Mouse (Mus musculus): ENCODE measurements around the gene Amd1. TPM values are rescaled to one million over a fixed set of nuclear protein-coding genes. Genes with fewer than 3 reads are reported as not detected.

Gene Amd1
- total RNA-seq (2022): 10 to 100 TPM; 74.1 to 90.6 (median 79.2) TPM

DNA sequence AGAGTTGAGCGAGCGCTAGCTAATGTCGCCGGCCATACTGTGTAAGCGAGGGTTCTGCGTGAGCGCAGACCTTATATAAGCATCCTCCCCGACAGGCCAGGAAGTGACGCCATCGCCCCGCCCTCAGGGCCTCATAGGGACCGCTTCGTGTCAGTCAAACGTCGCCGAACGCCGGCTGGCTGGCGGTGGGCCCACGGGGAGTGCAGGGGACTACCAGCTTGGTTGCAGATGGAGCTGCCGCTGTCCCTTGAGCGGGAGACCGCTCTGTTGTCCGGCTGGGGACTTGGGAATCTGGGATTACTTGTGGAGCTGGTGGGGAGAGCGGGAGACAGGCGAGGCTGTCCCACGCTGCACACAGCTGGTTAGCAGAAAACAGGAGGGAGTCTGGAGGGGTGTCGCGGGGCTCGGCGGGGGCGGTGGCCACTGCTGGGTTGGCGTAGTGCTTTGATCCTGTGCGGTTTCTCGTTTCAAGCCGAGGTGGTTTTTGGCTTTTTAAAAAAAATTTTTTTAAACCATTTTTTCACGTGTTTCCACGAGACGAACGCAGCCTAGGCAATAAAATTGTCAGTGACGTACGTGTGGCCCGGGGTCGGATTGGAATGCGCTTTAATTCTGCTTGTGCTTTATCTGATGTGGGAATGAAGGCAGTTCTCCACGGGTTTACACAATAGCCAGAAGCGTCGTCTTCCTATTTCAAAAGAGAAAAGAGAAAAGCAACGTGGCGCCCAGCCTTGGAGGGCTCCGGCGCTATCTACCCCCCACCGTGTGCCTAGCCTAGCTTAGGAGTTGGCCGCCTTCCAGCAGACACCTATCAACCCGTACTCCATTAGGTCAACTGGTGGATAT, at the start of gene Amd1:
Gene Amd1, minus strand, starts transcription at position 47 of the 846 bp plus-strand sequence.
- DNase-seq (ENCODE audit: low spot score in 2 of 2): peak; percentile 99

DNA sequence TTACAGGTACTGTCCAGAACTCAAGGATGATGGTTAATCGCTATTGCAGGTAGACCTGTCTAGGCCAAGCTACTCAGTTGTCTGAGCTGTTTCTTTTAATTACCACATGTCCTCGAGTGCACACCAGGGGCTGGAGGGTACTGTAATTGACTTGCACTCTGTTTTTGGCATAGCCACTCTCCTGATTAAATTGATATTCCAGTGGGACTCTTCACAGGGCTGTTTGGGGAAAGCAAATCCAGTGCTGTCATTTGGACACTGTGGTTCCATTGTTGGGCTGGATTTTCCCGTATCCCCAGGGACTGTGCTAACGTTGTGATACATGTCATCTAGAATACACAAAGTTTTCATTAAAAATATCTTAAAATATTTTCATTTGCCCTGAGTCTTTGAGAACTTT, 49.2 kb upstream of the Amd1 start:
- DNase-seq (ENCODE audit: low spot score in 2 of 2): no peak

DNA sequence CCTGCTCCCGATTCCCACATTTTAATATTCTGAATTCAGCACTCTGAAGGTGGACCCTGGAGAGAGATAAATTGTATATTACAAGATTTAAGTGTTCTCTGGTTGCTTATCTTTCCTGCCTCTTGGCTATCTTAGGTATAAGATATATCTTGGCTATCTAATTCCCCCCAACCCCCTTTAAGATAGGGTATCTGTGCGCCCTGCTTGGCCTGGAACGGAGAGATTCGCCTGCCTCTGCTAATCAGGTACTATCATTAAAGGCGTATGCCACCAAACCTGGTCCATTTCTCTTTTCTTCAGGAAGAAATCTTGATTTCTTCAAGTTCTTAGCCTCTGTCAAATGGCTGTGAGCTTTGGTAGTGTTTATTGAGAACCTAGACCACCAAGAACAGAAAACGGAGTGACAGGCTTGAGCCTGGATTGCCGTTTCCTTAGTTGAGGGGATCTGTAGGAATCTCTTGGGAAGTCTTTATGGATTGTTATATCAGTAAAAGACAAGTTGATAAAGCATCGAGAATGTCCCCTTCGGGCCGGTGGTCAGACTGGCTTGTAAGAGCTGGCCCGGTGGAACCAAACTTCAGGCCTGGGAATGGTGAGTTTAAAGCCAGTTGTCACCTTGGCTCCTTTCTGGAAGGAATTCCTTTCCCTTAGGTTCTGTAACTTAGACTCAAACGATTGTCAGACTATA, 48.4 kb upstream of the Amd1 start:
- no peak for DNase-seq (ENCODE audit: low spot score in 2 of 2)

DNA sequence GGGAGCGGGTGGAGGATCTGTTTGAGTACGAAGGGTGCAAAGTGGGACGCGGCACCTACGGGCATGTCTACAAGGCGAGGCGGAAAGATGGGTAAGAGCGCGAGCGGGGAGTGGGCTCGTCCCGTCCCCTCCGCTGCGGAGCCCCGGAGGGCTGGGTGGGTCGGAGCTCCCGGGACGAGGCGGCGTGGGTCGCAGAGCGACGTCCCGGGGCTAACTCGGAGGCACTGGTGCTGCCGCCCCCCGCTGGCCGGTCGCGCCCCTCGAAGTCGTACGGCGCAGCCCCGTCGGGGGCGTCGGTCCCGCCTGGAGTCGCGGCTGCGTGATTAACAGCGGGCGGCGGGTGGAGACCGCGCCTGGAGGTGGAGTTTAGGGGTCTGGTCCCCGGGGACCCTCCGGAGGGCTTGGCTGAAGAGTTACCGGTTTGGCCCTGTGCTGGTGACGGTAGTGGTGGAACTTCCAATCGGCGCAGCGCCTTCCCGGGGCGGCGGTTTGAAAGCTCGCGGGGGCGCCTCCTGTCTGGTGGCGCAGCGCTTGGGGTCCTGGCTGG, 47.7 kb upstream of the Amd1 start:
- DNase-seq (ENCODE audit: low spot score in 2 of 2): peak; percentile 28 to 32

DNA sequence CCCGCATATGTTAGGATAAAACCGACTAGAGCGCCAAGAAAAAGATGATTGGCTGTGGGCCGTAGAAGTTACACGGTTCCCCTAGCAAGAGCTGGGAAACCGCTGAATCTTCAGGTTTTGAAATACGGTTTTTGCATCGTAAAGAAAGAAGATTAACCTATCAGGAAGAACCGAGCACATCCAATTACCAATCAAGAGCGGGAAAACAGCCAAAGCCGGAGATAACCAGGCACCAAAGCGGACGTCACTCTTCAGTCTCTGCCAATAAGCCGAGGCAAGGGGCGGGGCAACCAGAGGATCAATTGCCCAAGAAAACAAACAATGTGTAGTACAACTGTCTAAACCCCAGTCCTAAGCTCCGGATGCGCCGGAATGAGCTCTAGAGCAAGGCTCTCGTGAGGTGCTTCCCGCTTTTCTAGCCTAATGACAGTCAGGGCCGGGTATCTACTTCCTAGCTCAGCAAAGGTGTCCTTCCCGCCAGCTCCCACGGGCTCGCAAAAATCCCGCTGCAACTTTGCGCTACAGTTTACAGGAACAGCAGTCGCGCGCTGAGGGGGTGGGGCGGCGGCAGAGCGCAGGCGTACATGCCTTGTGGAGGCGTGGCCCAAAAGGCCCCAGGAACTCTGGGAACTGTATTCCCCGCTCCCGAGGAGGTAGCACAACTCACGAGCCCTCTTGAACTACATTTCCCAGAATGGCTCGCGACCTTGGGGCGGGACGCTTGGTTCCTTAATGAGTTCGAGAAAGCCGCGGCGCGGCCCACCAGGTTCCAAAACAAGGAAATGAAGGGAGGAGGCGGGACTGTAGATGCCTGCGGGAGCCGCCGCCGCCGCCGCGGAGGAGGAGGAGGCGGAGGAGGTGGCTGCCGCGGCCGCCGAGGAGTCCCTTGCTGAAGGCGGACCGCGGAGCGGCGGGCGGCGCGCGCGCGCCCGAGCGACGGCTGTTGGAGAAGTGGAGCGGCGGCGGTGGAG, 46.9 kb upstream of the Amd1 start:
- peak; percentile 93 to 98 for DNase-seq (ENCODE audit: low spot score in 2 of 2)

DNA sequence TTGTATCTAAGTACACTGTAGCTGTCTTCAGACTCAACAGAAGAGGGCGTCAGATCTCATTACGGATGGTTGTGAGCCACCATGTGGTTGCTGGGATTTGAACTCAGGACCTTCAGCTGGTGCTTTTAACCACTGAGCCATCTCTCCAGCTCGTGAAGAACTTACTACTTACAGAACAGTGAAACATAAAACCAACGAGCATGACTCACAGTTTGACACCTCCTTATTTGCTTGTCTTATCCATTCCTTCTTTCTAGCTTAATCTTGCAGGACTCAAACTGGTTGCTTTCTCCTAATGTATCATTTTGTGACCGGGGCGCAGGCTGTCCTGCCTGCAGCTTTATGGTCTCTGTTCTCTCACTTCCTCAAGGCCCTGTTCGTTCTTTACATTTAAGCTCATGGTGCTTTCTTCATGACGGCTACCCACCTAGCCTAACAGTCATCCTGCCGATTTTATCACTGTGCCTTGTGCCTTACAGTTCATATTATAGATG, 45.5 kb upstream of the Amd1 start:
- no peak for DNase-seq (ENCODE audit: low spot score in 2 of 2)

DNA sequence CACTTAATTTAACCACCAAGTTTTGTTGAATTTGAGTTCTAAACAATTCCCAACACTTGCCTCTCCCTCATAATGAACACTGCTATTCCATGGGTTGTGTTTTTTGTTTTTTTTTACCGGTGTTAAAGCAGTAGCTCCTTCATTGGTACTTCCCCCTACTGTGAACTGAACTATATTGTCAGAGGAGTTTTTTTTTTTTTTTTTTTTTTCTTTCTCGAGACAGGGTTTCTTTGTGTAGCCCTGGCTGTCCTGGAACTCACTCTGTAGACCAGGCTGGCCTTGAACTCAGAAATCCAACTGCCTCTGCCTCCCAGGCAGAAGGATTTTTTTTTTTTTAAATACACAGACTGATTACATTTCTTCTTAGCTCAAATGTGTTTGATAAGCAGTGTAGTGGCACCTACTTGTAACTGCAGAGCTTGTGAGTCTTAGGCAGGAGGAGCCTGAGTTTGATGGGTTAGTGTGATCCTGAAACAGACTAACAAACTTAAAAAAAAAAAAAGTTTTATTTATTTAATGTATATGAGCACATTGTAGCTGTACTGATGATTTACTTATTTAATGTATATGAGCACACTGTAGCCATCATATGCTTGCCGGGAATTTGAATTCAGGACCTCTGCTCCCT, 44.9 kb upstream of the Amd1 start:
- no peak for DNase-seq (ENCODE audit: low spot score in 2 of 2)

DNA sequence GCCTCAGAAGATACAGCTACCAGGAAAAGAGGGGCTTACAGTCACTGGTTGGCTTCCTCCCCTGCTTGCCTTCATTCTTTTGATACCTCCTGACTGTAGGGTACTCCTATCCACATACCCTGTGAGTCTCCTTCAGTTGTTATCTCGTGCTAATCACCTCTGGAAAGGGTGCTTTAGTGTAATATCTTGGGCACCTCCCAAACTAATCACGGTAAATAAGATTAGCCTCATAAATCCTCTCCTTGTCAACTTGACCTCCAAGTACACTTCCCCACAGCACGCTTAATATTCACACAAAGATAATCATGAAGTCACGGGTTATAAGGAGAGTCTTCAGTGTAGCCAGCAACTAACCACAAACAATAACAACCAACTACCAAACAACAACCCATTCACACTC, 40.0 kb upstream of the Amd1 start:
- DNase-seq (ENCODE audit: low spot score in 2 of 2): no peak

DNA sequence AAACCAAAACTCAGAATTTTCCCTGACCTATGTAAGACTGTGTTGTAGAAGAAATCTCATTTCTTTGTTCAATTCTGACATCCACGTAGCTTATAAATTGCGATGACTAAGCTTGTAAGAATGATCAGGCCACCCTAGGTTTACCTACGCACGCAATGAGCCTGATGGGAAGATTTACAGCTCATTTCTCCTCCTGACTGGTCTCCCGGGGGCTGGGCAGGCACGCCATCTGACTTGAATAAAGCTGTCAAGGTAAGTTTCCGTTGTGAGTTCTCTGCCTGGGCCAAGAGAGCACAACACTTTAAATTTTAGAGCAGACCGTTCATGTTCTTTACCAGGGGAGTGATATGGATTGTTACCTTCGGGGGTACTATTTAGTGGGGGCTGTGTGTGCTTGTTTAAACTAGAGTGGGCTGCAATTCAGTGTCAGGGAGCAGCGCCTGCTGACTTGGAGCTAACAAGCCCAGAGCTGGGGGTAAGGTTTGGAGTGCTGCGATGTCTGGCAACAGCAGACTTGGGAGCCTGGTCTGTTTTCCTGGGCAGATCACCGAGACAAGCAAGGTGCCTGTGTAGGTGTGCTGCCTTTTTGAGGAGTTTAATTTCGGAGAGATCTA, 37.5 kb upstream of the Amd1 start, which contains the start of gene Cdk19:
Gene Cdk19, plus strand, starts transcription at position 214 of the 614 bp plus-strand sequence.
- no peak for DNase-seq (ENCODE audit: low spot score in 2 of 2)

DNA sequence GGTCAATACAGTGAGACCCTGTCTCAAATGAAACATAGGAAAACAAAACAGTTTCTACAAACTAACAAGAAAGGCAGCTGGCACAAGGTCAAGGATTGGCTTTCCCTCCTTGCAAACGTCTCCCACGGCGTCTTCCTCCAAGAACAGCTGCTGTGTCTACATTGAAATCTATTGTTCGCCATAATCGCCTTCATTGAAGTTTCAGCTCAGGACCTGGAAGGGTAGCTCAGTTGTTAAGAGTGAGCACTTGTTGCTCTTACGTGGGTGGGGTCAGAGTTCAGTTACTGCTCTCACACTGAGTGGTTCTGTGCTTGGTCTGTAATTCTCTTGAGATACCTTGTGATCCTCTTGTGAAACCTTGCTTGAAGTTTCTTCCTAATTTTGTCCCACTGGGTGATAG, 30.9 kb upstream of the Amd1 start:
- no peak for DNase-seq (ENCODE audit: low spot score in 2 of 2)

DNA sequence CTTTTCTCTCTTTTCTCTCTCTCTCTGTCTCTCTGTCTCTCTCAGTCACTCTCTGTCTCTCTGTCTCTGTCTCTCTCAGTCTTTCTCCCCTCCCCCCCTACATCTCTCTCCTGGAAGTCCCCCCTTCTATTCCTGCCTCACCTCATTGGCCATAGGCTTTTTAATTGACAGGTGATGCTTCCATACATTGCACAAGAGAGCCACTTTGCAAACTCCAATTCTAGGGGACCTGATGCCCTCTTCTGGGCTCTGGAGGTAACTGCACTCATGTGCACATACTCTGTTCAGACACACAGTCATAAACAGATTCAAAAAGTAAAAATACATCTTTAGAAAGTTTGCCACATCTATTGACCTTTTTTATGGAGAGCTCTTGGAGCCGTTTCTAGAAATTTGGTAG, 28.3 kb upstream of the Amd1 start:
- DNase-seq (ENCODE audit: low spot score in 2 of 2): no peak

DNA sequence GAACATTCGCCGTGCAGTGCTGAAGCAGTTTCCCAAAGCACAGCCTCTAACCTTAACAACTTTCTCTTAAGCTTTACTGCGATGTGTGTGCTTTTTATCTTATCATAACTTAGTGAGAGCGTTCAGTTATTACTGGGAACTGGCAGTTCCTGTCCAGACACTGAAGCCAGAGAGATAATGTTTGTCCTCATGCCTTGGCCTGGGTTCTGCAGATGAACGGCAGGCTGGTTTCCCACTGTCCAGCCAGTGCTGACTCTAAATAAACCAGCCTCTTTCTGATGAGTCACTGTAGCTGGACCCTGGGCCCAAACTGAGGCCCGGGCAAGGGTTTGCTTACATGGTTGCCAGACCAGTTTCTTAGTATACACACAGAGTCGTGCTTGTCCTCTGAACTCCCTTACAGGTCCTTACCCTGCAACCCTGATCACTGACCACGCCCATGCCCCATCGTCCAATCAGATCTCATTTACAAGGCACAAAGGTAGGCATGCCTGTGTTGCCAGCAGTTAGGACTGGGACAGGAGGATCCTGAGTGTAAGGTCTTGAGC, 26.1 kb upstream of the Amd1 start:
- no peak for DNase-seq (ENCODE audit: low spot score in 2 of 2)

DNA sequence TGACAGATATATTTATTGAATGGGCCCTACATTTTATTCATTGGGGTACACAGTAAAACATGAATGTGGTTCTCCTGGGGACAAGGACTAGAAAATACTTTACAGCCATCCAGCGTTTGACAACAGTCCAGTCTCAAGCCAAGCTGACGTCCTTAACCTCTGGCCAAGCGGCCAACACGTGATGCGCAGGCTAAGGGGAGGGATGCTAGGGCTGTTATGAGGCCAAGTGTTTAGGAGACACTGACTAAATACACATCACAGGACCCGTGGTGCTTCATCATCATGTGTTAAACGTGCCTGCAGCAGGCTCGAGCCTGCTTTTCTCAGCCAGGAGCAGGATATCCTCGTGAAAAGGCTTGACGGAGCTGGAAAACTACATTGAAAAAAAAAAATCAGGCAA, 18.3 kb upstream of the Amd1 start:
- no peak for DNase-seq (ENCODE audit: low spot score in 2 of 2)

DNA sequence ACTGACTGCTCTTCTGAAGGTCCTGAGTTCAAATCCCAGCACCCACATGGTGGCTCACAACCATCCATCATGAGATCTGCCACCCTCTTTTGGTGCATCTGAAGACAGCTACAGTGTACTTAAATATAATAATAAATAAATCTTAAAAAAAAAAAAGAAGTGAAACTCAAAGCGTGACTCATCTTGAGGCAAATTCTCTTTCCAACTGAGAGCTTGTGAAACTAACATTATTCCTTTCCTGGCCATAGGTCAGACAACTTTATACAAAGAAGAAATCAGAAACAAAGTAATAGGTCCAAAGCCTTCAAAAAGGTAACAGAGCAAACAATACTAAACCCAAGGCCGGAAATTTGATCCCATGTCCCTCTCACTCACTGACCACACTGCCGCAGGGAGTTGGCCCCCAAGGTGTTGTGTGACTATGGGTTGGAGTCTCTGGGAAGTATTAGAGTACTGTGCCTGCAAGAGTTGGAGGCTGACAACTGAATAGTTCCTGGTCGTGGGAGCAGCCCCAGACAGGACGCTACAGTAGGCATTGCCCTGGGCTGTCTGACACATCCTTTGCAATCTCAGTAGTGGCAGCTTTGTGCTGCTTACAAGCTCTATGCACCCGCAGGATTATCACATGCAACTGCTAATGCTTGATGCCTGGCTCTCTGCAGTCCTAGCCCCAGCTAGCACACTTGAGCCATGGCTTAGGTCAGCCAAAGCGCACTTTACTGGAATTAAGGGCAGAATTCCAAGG, 15.0 kb upstream of the Amd1 start:
- no peak for DNase-seq (ENCODE audit: low spot score in 2 of 2)

DNA sequence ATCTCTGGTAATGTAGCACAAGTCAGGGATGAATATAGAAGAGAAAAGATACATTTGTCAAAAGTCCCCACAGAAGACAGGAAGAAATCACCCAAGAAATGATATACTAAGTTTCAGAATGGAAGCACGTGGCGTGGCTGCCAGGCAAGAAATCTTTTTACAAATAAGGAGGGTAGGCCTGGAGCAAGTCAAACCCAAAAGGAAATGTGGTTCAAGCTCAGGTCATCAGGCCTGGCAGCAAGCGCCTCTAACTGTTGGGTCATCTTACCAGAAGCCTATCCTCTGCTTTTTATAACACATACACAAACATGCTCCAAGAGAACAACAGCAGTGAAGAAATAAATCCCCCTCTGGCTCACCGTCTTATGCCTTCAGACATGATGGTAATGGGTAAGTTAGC, 10.8 kb upstream of the Amd1 start:
- DNase-seq (ENCODE audit: low spot score in 2 of 2): no peak

DNA sequence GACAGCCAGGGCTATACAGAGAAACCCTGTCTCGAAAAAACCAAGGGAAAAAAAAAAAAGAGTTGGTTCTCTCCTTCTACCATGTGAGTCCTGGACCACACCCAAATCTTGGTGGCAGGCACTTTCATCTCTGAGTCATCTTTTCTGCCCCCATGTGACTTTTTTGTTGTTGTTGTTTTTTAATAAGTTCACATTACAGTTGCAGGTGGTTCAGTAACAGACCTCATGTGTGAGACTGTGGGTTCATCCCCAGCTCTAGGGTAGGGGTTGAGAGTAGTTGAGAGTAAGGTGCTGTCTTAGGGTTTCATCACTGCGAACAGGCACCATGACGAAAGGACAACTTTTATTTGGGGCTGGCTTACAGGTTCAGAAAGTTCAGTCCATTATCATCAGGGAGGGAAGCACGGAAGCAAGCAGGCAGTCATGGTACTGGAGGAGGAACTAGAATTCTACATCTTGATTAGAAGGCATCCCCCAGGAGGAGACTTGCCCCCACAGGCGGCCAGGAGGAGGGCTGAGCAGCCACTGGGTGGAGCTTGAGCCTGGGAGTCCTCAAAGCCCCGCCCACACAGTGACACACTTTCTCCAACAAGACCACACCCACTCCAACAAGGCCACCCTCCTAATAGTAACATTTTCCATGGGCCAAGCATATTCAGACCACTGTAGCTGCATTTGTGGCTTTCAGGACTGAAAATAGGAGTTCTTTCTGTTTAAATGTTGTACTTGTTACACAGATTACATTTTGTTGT, 8.1 kb upstream of the Amd1 start:
- DNase-seq (ENCODE audit: low spot score in 2 of 2): no peak

DNA sequence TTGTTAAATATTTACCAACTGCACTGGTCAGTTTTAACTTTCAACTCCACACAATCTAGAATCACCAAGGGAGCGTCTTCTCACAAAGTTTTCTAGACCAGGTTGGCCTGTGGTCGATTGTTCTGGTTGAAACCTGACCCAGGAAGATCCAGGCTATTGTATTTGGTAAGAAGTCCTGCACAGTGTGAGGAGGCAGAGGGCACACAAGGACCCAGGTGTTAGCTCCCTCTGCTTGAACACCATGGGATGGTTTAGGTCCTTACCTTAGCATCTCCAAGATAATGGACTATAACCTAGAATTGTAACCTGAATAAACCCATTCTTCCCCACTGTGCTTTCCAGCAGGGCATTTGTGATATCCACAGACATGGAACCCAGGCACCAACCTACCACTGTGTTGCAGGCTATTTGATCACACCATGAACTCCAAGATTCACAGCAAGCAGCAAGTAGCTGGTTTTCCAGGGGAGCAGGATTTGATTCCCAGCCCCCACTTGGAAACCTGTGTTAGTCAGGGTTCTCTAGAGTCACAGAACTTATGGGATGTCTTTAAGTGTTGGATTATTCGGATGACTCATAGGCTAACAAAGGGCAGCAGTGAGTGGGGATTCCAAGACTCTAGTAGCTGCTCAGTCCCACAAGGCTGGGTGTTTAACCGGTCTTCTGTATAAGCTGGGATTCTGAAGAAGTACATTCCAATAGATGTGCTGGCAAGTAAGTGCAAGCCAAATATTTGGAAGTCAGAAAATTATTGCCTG, 6.0 kb upstream of the Amd1 start:
- no peak for DNase-seq (ENCODE audit: low spot score in 2 of 2)

DNA sequence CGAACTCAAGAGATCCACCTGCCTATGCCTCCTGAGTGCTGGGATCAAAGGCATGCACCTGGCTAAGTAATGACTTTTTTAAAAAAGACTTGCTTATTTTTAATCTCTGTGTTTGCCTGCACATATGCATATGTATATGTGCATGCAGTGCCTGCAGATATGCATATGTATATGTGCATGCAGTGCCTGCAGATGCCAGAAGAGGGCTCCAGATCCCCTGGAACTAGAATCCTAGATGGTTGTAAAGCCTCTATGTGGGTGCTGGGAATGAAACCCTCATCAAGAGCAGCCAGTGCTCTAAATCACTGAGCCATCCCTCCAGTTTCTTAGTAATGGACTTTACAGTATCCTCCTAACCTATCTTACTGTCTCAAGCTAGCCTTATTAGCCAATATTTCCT, 4.0 kb upstream of the Amd1 start:
- DNase-seq (ENCODE audit: low spot score in 2 of 2): no peak

Data from left cerebral cortex, adult 8-10 months (tissue).